Mouse (Mus musculus): Measurements from ENCODE around the gene 2810408A11Rik. TPM values are rescaled to one million over a fixed set of nuclear protein-coding genes. Genes with fewer than 3 reads are reported as not detected.

The 2810408A11Rik gene
- polyA plus RNA-seq, 1 experiment from 2014 or later, result 3.6 TPM

- TF ChIP-seq CTCF (IDR thresholded peaks at IDR 0.05), result no peak
- in situ Hi-C loops (cut with MboI; ENCODE audit: low pct_unique_long_range_greater_than_20kb), result no loop called here
- ATAC-seq (no peak), DNase-seq (ENCODE audit: low read depth, low spot score) (no peak)
- CTCF ChIA-PET, result interaction anchor here (0.7 to 1.5 kb wide), 4 partner anchors 14 to 29 kb away, joined by 3 to 4 read pairs (median 3); no protein-coding TSS in a partner anchor
- H3K27me3 ChIP-seq, result no peaks in the 10 kb centered on the region
- POLR2A ChIA-PET, result no interaction called here
Measured at GRCm38 (mm10) chr11:69904311-69904710, 3.5 kb upstream of the 2810408A11Rik start.

GRCm38 (mm10) chr11:69902972-69903371 is 2.2 kb upstream of the 2810408A11Rik start:
- in situ Hi-C loops (cut with MboI; ENCODE audit: low pct_unique_long_range_greater_than_20kb), result no loop called here
- TF ChIP-seq CTCF (IDR thresholded peaks at IDR 0.05), result no peak
- POLR2A ChIA-PET, result interaction anchor here (0.8 kb wide), 1 partner anchor 37 kb away, joined by 3 read pairs; no protein-coding TSS in a partner anchor
- CTCF ChIA-PET, result no interaction called here
- no peaks in the 10 kb centered on the region for H3K27me3 ChIP-seq
- DNase-seq (ENCODE audit: low read depth, low spot score), result no peak
- ATAC-seq, result no peak

- DNase-seq (ENCODE audit: low read depth, low spot score) (no peak), ATAC-seq (no peak)
- ChIA-PET CTCF (interaction anchor here (1.0 to 1.3 kb wide), 2 partner anchors 31 to 47 kb away, joined by 3 read pairs; no protein-coding TSS in a partner anchor), POLR2A (interaction anchor here (1.5 to 2.8 kb wide), 2 partner anchors 21 to 220 kb away, joined by 3 to 16 read pairs; partner anchors contain the start of genes Kctd11 and Senp3)
- TF ChIP-seq CTCF (IDR thresholded peaks at IDR 0.05), result no peak
- H3K27me3 ChIP-seq, result no peaks in the 10 kb centered on the region
- in situ Hi-C loops (cut with MboI; ENCODE audit: low pct_unique_long_range_greater_than_20kb), result no loop called here
Measured at GRCm38 (mm10) chr11:69901993-69902392, 1.2 kb upstream of the 2810408A11Rik start.

- ATAC-seq (peak; percentile 28), DNase-seq (ENCODE audit: low read depth, low spot score) (peak; percentile 94)
- H3K27me3 ChIP-seq, result no peaks in the 10 kb centered on the region
- ChIA-PET POLR2A (interaction anchor here (1.0 to 2.8 kb wide), 4 partner anchors 13 to 220 kb away, joined by 3 to 16 read pairs (median 6); partner anchors contain the start of genes Kctd11 and Senp3), CTCF (interaction anchor here (1.0 to 2.7 kb wide), 3 partner anchors 13 to 48 kb away, joined by 3 to 19 read pairs (median 3); no protein-coding TSS in a partner anchor)
- TF ChIP-seq CTCF (IDR thresholded peaks at IDR 0.05), result no peak
- in situ Hi-C loops (cut with MboI; ENCODE audit: low pct_unique_long_range_greater_than_20kb), result no loop called here
Measured at GRCm38 (mm10) chr11:69901406-69901846, 639 bp upstream of the 2810408A11Rik start.

- CTCF ChIA-PET, result interaction anchor here (1.6 to 2.7 kb wide), 4 partner anchors 12 to 49 kb away, joined by 3 to 19 read pairs (median 7); partner anchors contain the start of gene Kctd11
- POLR2A ChIA-PET, result interaction anchor here (0.6 to 2.8 kb wide), 6 partner anchors 16 to 863 kb away, joined by 3 to 16 read pairs (median 6); partner anchors contain the start of genes Kctd11 and Phf23
- ATAC-seq (no peak), DNase-seq (ENCODE audit: low read depth, low spot score) (no peak)
- in situ Hi-C loops (cut with MboI; ENCODE audit: low pct_unique_long_range_greater_than_20kb), result no loop called here
- no peaks in the 10 kb centered on the region for H3K27me3 ChIP-seq
- TF ChIP-seq CTCF (IDR thresholded peaks at IDR 0.05), result no peak
Measured at GRCm38 (mm10) chr11:69899870-69900269, 917 bp downstream of the 2810408A11Rik start.

- ATAC-seq (no peak), DNase-seq (ENCODE audit: low read depth, low spot score) (no peak)
- TF ChIP-seq CTCF (IDR thresholded peaks at IDR 0.05), result no peak
- in situ Hi-C loops (cut with MboI; ENCODE audit: low pct_unique_long_range_greater_than_20kb), result no loop called here
- ChIA-PET CTCF (interaction anchor here (0.7 kb wide), 1 partner anchor 12 kb away, joined by 4 read pairs; no protein-coding TSS in a partner anchor), POLR2A (no interaction called here)
- H3K27me3 ChIP-seq, result no peaks in the 10 kb centered on the region
Measured at GRCm38 (mm10) chr11:69895291-69895690, 5.5 kb downstream of the 2810408A11Rik start, which contains the start of gene Acap1. Acap1 (minus strand) TSS chr11:69895539.

GRCm38 (mm10) chr11:69894671-69895070 is 6.1 kb downstream of the 2810408A11Rik start:
- TF ChIP-seq CTCF (IDR thresholded peaks at IDR 0.05), result no peak
- ATAC-seq (no peak), DNase-seq (ENCODE audit: low read depth, low spot score) (no peak)
- in situ Hi-C loops (cut with MboI; ENCODE audit: low pct_unique_long_range_greater_than_20kb), result no loop called here
- CTCF ChIA-PET, result interaction anchor here (0.7 kb wide), 1 partner anchor 11 kb away, joined by 4 read pairs; no protein-coding TSS in a partner anchor
- POLR2A ChIA-PET, result no interaction called here
- H3K27me3 ChIP-seq, result no peaks in the 10 kb centered on the region

- no peaks in the 10 kb centered on the region for H3K27me3 ChIP-seq
- in situ Hi-C loops (cut with MboI; ENCODE audit: low pct_unique_long_range_greater_than_20kb), result no loop called here
- CTCF ChIA-PET, result no interaction called here
- POLR2A ChIA-PET, result no interaction called here
- DNase-seq (ENCODE audit: low read depth, low spot score) (no peak), ATAC-seq (no peak)
- no peak for TF ChIP-seq CTCF (IDR thresholded peaks at IDR 0.05)
Measured at GRCm38 (mm10) chr11:69891482-69891881, 9.3 kb downstream of the 2810408A11Rik start.

GRCm38 (mm10) chr11:69886907-69887635 is 13.7 kb downstream of the 2810408A11Rik start:
- POLR2A ChIA-PET, result interaction anchor here (1.7 kb wide), 1 partner anchor 14 kb away, joined by 6 read pairs; the partner anchor contains the start of genes 2810408A11Rik and Neurl4
- no peak for TF ChIP-seq CTCF (IDR thresholded peaks at IDR 0.05)
- ATAC-seq (no peak), DNase-seq (ENCODE audit: low read depth, low spot score) (no peak)
- in situ Hi-C loops (cut with MboI; ENCODE audit: low pct_unique_long_range_greater_than_20kb), result no loop called here
- no peaks in the 10 kb centered on the region for H3K27me3 ChIP-seq
- CTCF ChIA-PET, result interaction anchor here (0.9 to 3.7 kb wide), 7 partner anchors 10 to 202 kb away, joined by 3 to 19 read pairs (median 3); partner anchors contain the start of genes 2810408A11Rik, Neurl4 and Tnfsf13

- in situ Hi-C loops (cut with MboI; ENCODE audit: low pct_unique_long_range_greater_than_20kb), result no loop called here
- ATAC-seq (no peak), DNase-seq (ENCODE audit: low read depth, low spot score) (no peak)
- POLR2A ChIA-PET, result no interaction called here
- H3K27me3 ChIP-seq, result no peaks in the 10 kb centered on the region
- no peak for TF ChIP-seq CTCF (IDR thresholded peaks at IDR 0.05)
- CTCF ChIA-PET, result no interaction called here
Measured at GRCm38 (mm10) chr11:69884663-69885062, 16.1 kb downstream of the 2810408A11Rik start.
